Mouse (Mus musculus) spleen, adult 2 months (tissue): ENCODE data around the gene P2rx1. TPM values are rescaled to one million over a fixed set of nuclear protein-coding genes. Genes with fewer than 3 reads are reported as not detected.

Source experiments
- DNase-seq, 2 experiments: peaks; one replicate each; pipeline versions ENCODE4 v3.0.0 to v3.0.0-alpha.2; 2012 to 2021; ENCODE audit warnings: low spot score in 2 of 2, low read depth in 1 of 2
- H3K27ac ChIP-seq: fragments of 200-500 bp; 2 replicates; pipeline ENCODE4 v1.5.1; 2012; ENCODE audit warnings: low read length, inconsistent platforms; ENCODE audit not compliant: insufficient read depth
- H3K27me3 ChIP-seq: fragments of 200-500 bp; 2 replicates; pipeline ENCODE4 v1.6.1; 2012; ENCODE audit warnings: mild to moderate bottlenecking, moderate library complexity, low read length, inconsistent platforms; ENCODE audit not compliant: control insufficient read depth, insufficient read depth
- H3K36me3 ChIP-seq: fragments of 200-500 bp; 2 replicates; pipeline ENCODE4 v1.6.1; 2012; ENCODE audit warnings: mild to moderate bottlenecking, low read length, inconsistent platforms; ENCODE audit not compliant: control insufficient read depth, insufficient read depth
- H3K4me1 ChIP-seq: fragments of 200-500 bp; 2 replicates; pipeline ENCODE4 v1.6.1; 2011; ENCODE audit warnings: inconsistent platforms; ENCODE audit not compliant: control insufficient read depth, insufficient read depth, insufficient read length
- H3K4me3 ChIP-seq: fragments of 200-500 bp; 2 replicates; pipeline ENCODE4 v1.5.1; 2011; ENCODE audit warnings: mild to moderate bottlenecking, inconsistent platforms; ENCODE audit not compliant: insufficient read depth, insufficient read length; ENCODE audit errors: extremely low read depth
- CTCF ChIP-seq: fragments of 200-500 bp; IDR thresholded peaks from 2 replicates; pipeline ENCODE4 v1.5.1; 2011; ENCODE audit warnings: mild to moderate bottlenecking, inconsistent platforms; ENCODE audit not compliant: insufficient read depth, insufficient read length, insufficient replicate concordance; ENCODE audit errors: extremely low read depth
- POLR2A ChIP-seq: fragments of 200-500 bp; IDR thresholded peaks from 2 replicates; pipeline ENCODE4 v1.6.1; 2011; ENCODE audit warnings: low read depth, low read length, inconsistent platforms
- WGBS: fragments of 180-500 bp; shearing (Covaris S2); methylation state at CpG from one replicate; pipeline ENCODE4 v1.1.7; 2018; 5-methylcytosine and 5-hydroxymethylcytosine counted together
- polyA plus RNA-seq: library from polyadenylated mRNA; depleted of rRNA; stranded (reverse); fragments of >200 nt; gene quantifications from 2 replicates; pipeline ENCODE4 v1.2.3, GENCODE M21; 2012

The P2rx1 gene
- polyA plus RNA-seq, 1 experiment: 14.3 TPM

GRCm38 (mm10) chr11:72997529-72998326 is 1.2 kb upstream of the P2rx1 start:
- 63% methylated on average over 13 of the region's 13 CpGs for WGBS
- H3K27ac ChIP-seq: no peak overlapping the region
- peaks cover 2% of the 10 kb centered on the region for H3K36me3 ChIP-seq
- no peak for TF ChIP-seq CTCF
- TF ChIP-seq POLR2A: no peak
- H3K4me1 ChIP-seq: peaks cover 8% of the 10 kb centered on the region; the same call in 1 of the 2 replicates
- DNase-seq: no peak
- no peak overlapping the region for H3K4me3 ChIP-seq
- no peaks in the 10 kb centered on the region for H3K27me3 ChIP-seq

GRCm38 (mm10) chr11:73001029-73001428 is 2.1 kb downstream of the P2rx1 start:
- Histone ChIP-seq H3K4me3 (no peak overlapping the region), H3K36me3 (no peaks in the 10 kb centered on the region), H3K4me1 (peaks cover 8% of the 10 kb centered on the region; the same call in 1 of the 2 replicates), H3K27me3 (no peaks in the 10 kb centered on the region), H3K27ac (no peak overlapping the region)
- no peak for TF ChIP-seq POLR2A
- TF ChIP-seq CTCF: peak; percentile 89; the same call in 1 of the 2 replicates
- WGBS: 22% methylated on average over 6 of the region's 6 CpGs
- peak in 1 of 2 experiments; percentile 78 for DNase-seq

DNA sequence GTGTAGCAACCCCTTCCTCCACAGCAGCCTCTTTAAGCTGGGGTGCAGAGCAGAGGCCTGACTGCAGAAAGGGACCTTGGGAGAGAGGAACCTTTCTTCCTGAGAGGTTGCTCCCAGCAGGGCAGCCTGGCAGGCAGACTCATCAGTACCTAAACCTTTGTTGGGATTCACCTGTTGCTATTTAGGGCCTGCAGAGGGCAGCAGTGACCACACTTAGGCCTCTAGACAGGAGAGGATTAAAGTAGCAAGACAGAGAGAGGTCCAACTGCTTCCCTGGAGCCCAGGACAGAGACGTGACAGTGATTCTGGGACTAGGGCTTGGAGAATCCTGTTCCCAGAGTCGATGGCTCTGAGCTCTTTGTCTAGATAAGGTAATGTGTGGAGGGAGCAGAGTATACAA is 7.5 kb downstream of the P2rx1 start:
- TF ChIP-seq CTCF (peak; percentile 94; the same call in 1 of the 2 replicates), POLR2A (no peak)

DNA sequence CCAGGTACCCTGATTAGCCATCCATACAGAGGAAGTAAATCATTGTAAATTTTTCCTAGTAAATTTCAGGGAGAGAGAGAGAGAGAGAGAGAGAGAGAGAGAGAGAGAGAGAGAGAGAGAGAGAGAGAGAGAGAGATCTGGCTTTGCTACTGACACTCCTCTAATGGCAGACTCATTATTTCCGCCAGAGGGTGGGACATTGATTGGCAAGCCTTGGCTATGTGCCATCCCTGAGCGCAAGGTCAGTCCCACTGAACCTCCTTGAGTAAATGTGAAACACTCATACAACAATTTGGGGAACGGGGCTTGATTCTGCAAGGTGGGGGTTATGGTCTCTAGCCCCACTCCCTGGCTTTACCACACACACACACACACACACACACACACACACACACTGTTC is 8.2 kb downstream of the P2rx1 start:
- no peaks in the 10 kb centered on the region for H3K27me3 ChIP-seq
- H3K27ac ChIP-seq: no peak overlapping the region
- H3K4me3 ChIP-seq: no peak overlapping the region
- WGBS: 77% methylated on average over 3 of the region's 3 CpGs
- no peaks in the 10 kb centered on the region for H3K36me3 ChIP-seq
- TF ChIP-seq CTCF: no peak
- no peak for TF ChIP-seq POLR2A
- DNase-seq: no peak
- no peaks in the 10 kb centered on the region; the same call in 1 of the 2 replicates for H3K4me1 ChIP-seq

More for the DNA sequence above, 7.5 kb downstream of the P2rx1 start:
- no peaks in the 10 kb centered on the region; the same call in 1 of the 2 replicates for H3K4me1 ChIP-seq
- no peaks in the 10 kb centered on the region for H3K27me3 ChIP-seq
- no peaks in the 10 kb centered on the region for H3K36me3 ChIP-seq
- no peak overlapping the region for H3K4me3 ChIP-seq
- no peak overlapping the region for H3K27ac ChIP-seq
- DNase-seq: peak; percentile 57 to 58
- WGBS: 13% methylated on average over 2 of the region's 2 CpGs

GRCm38 (mm10) chr11:73007698-73008481 is 9.0 kb downstream of the P2rx1 start:
- TF ChIP-seq CTCF: peak; percentile 83
- TF ChIP-seq POLR2A: no peak
- 65% methylated on average over 11 of the region's 11 CpGs for WGBS

GRCm38 (mm10) chr11:73008826-73009225 is 9.9 kb downstream of the P2rx1 start:
- no peaks in the 10 kb centered on the region for H3K27me3 ChIP-seq
- H3K4me1 ChIP-seq: no peaks in the 10 kb centered on the region; the same call in 1 of the 2 replicates
- TF ChIP-seq CTCF (no peak), POLR2A (no peak)
- H3K4me3 ChIP-seq: no peak overlapping the region
- H3K27ac ChIP-seq: no peak overlapping the region
- no peaks in the 10 kb centered on the region for H3K36me3 ChIP-seq
- 75% methylated on average over 2 of the region's 2 CpGs for WGBS
- no peak for DNase-seq

More at GRCm38 (mm10) chr11:73007698-73008481, 9.0 kb downstream of the P2rx1 start:
- H3K36me3 ChIP-seq: no peaks in the 10 kb centered on the region
- H3K27ac ChIP-seq: no peak overlapping the region
- no peak overlapping the region for H3K4me3 ChIP-seq
- H3K4me1 ChIP-seq: no peaks in the 10 kb centered on the region; the same call in 1 of the 2 replicates
- DNase-seq: peak in 1 of 2 experiments; percentile 52
- no peaks in the 10 kb centered on the region for H3K27me3 ChIP-seq
